ENCODE assay signal across 8 mouse cellular contexts in genomic region chrX:102060891-102061290, GRCm38 (mm10). TPM values are rescaled to one million over a fixed set of nuclear protein-coding genes. Genes with fewer than 3 reads are reported as not detected.
DNase-seq lines count a peak whose midpoint lies in the region; ATAC-seq lines count a peak whose summit lies in the region.

No protein-coding gene starts in this region.

- H3K9ac ChIP-seq in hindbrain, embryonic 12.5 days: no peak overlapping the region

- no peaks in the 10 kb centered on the region for H3K36me3 ChIP-seq in hindbrain, embryonic 12.5 days

- 0 out of 2 replicates have a peak, but pooled peaks cover 2% of the 10 kb centered on the region for H3K4me1 ChIP-seq in hindbrain, embryonic 12.5 days

- no peak overlapping the region for H3K4me2 ChIP-seq in hindbrain, embryonic 12.5 days (replicated peaks)

- DNase-seq in adrenal gland, postnatal 10 days: peak; percentile 20
- DNase-seq in adrenal gland, adult 18-20 months (ENCODE audit: low spot score in 2 of 2): no peak
- DNase-seq in urinary bladder, postnatal 36 days (ENCODE audit: low spot score in 2 of 2): peak; percentile 9 to 35
- no peak for DNase-seq in urinary bladder, adult 2 months (ENCODE audit: low spot score)
- DNase-seq in induced T-regulatory cell, adult 2 months (ENCODE audit: low read depth): peak; percentile 45
- peak; percentile 35 for DNase-seq in naive thymus-derived CD4-positive, alpha-beta T cell, adult 2 months (ENCODE audit: low read depth)
- DNase-seq in retina, postnatal 1 day: no peak

- H3K27ac ChIP-seq in hindbrain, embryonic 12.5 days: no peak overlapping the region

- H3K27me3 ChIP-seq in hindbrain, embryonic 12.5 days: peaks cover 17% of the 10 kb centered on the region

- H3K9me3 ChIP-seq in hindbrain, embryonic 12.5 days (replicated peaks): no peaks in the 10 kb centered on the region

- WGBS in hindbrain, embryonic 12.5 days: 31% methylated on average over 2 of the region's 2 CpGs

- no peak for ATAC-seq in hindbrain, embryonic 12.5 days (ENCODE audit: low FRiP score)

- no peak overlapping the region for H3K4me3 ChIP-seq in hindbrain, embryonic 12.5 days

RNA-seq across cellular contexts. Expression of gene Rtl5, which starts 10.2 kb away (rescaled TPM):
- 10 to 100 TPM in 1 of 2 experiments, 1 to 10 TPM in 1; 7.0 to 10.2 TPM for total RNA-seq in adrenal gland, postnatal 10 days (2021)
- total RNA-seq in adrenal gland, adult 18-20 months (2021): 1 to 10 TPM; 9.5 to 9.7 TPM
- polyA plus RNA-seq in urinary bladder, adult 2 months (2012; rRNA removed): 4.7 and 7.0 TPM in 2 replicates
- polyA plus RNA-seq in hindbrain, embryonic 12.5 days (2016; fragmentation: Nextera tagmentation; extraction: Ambion mirVana): 4.8 and 5.2 TPM in 2 replicates

RNA-seq across cellular contexts. Expression of gene Pin4, which starts 58.4 kb away (rescaled TPM):
- total RNA-seq in adrenal gland, postnatal 10 days (2021): 10 to 100 TPM; 48.1 to 51.6 TPM
- total RNA-seq in adrenal gland, adult 18-20 months (2021): 10 to 100 TPM; 47.7 to 66.1 TPM
- 55.1 and 55.6 TPM in 2 replicates for polyA plus RNA-seq in urinary bladder, adult 2 months (2012; rRNA removed)
- polyA plus RNA-seq in hindbrain, embryonic 12.5 days (2016; fragmentation: Nextera tagmentation; extraction: Ambion mirVana): 68.9 and 72.1 TPM in 2 replicates

Comparison
In these comparisons a context has a peak if more than half of its experiments do, and no peak if none do; other contexts are left out.
1. DNase-seq: peak in adrenal gland, postnatal 10 days (single experiment), urinary bladder, postnatal 36 days (2 of 2), induced T-regulatory cell, adult 2 months (single experiment) and naive thymus-derived CD4-positive, alpha-beta T cell, adult 2 months (single experiment); none in adrenal gland, adult 18-20 months (0 of 2), urinary bladder, adult 2 months (single experiment) and retina, postnatal 1 day (single experiment).